Mouse (Mus musculus): ENCODE results near the gene Ddah1. TPM values are rescaled to one million over a fixed set of nuclear protein-coding genes. Genes with fewer than 3 reads are reported as not detected.

The Ddah1 gene
- polyA plus RNA-seq, 1 experiment, result 0.67 TPM

DNA sequence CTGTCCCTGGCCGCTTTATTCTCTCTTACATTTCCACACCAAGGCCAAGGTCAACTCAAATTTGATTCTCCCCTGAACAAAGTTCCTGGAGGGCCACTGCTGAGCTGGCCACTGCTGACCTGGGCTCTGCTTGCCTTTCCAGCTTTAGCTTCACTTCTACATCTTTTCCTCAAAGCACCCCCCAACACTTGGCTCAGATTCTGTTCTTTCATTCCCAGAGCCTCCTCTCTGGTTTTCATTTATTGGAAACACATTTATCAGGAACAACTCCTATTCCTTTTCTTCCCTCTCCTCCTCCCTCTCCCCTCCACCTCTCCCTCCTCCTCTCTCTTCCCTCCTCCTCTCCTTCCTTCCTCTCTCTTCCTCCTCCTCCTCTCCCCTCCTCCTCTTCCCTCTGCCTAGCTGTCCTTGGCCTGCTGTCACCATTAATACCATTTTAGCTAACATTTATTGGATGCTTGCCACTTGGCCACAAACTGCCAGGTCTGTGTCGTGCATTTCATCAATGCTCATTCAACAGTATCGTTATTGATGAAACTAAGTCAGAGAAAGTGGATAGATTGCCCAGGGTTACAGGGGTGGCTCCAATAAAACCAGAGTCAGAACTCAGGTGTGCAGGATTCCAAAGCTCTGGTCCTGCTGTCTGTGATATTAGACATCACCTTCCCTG is 3.2 kb downstream of the Ddah1 start:
- no peak for TF ChIP-seq POLR2A (IDR thresholded peaks at IDR 0.05; ENCODE audit: borderline replicate concordance, low read depth, low read length)
- Histone ChIP-seq H3K4me1 (ENCODE audit: control insufficient read depth, insufficient read depth, low read length) (0 out of 2 replicates have a peak, but pooled peaks cover 3% of the 10 kb centered on the region), H3K4me3 (ENCODE audit: insufficient read depth, low read length) (no peak overlapping the region), H3K27ac (ENCODE audit: insufficient read depth, low read depth, low read length) (no peak overlapping the region)

DNA sequence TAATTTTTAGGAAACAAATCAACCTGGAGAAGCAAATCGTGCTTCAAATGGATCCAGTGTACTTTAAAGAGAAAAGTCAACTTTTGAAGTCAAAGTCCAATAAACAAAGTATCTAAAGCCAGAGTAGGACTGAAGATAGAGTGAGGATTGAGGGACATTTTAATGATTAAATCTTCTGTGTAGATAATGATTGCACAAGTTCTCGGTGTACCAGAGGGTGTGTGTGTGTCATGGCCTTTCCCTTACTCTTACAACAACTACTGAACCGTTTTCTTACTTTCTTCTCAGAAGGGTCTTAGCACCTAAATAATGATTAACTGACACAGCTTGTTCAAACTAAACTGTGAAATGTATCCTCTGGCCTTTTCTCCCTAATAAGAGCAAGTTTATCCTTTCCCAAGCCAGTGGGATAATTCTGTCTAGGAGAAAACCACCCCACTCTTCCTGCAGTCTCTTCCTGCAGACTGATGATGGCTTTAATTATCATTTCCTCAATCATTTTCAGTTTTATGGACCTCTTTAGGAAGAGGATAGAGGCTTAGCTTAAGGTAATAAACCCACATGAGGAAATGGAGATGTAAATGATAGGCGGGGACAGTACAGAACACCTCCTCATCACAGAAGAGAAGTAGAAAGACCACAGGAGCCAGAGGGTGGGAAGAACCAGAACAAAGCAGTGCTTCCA is 4.6 kb downstream of the Ddah1 start:
- 0 out of 2 replicates have a peak, but pooled peaks cover 3% of the 10 kb centered on the region for H3K4me1 ChIP-seq (ENCODE audit: control insufficient read depth, insufficient read depth, low read length)
- no peak overlapping the region for H3K27ac ChIP-seq (ENCODE audit: insufficient read depth, low read depth, low read length)
- TF ChIP-seq POLR2A (IDR thresholded peaks at IDR 0.05; ENCODE audit: borderline replicate concordance, low read depth, low read length) (no peak), CTCF (IDR thresholded peaks at IDR 0.05; ENCODE audit: low read depth, low read length) (no peak)
- no peak overlapping the region for H3K4me3 ChIP-seq (ENCODE audit: insufficient read depth, low read length)

DNA sequence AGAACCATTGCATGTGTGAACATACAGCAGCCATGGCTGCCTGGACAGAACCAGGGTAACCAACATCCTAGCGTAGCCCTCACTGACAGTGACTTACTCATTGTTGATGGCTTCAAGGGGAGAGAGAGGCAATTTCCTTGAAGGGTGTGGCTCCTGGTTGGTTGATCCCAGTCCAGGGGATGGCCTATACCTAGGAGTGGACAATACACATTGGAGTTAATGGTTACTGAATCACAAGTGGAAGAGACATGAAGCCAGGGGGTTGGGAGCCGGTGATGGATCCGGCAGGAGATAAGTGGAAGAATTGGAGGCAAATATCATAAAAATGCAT is 5.1 kb downstream of the Ddah1 start:
- no peaks in the 10 kb centered on the region for H3K4me1 ChIP-seq (ENCODE audit: control insufficient read depth, insufficient read depth, low read length)
- no peak overlapping the region for H3K27ac ChIP-seq (ENCODE audit: insufficient read depth, low read depth, low read length)
- no peak overlapping the region for H3K4me3 ChIP-seq (ENCODE audit: insufficient read depth, low read length)
- TF ChIP-seq CTCF (IDR thresholded peaks at IDR 0.05; ENCODE audit: low read depth, low read length) (no peak), POLR2A (IDR thresholded peaks at IDR 0.05; ENCODE audit: borderline replicate concordance, low read depth, low read length) (no peak)

DNA sequence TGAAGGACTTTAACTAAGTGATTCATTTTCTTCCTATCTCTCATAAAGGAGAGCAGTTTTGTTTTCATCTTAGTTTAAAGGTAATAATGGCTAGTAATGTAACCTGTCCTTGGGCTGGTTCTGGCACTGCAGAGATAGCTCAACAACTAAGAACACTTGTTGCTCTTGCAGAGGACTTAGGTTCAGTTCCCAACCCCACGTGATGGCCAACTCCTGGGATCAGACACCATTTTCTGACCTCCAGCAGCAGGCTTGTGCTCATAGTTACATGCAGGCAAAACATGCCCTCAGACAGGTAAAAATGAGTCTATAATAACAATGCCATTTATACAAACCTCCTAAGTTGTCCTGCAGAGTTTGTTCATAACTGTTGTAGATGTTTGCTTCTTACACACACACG is 5.9 kb downstream of the Ddah1 start:
- TF ChIP-seq CTCF (IDR thresholded peaks at IDR 0.05; ENCODE audit: low read depth, low read length), result no peak
- no peak for TF ChIP-seq POLR2A (IDR thresholded peaks at IDR 0.05; ENCODE audit: borderline replicate concordance, low read depth, low read length)
- Histone ChIP-seq H3K4me3 (ENCODE audit: insufficient read depth, low read length) (no peak overlapping the region), H3K4me1 (ENCODE audit: control insufficient read depth, insufficient read depth, low read length) (no peaks in the 10 kb centered on the region), H3K27ac (ENCODE audit: insufficient read depth, low read depth, low read length) (no peak overlapping the region)

DNA sequence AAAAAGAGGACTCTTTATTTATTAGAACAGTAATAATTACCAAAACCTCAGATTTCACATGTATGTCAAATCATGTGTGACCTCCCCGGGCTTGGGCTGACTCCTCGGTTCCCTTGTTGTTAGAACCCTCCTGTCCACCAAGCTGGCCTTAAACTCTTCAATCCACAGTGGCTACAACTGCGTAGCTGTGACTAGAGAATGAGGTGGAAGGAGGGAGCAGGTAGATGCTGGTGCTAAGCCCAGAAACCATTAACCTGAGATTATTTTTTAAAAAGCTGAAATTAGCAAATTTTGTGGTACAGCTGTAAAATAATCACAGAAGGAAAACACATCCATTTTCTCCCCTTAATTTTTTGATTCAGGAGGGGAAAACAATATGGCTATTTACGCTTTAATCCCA is 10.0 kb downstream of the Ddah1 start:
- H3K4me1 ChIP-seq (ENCODE audit: control insufficient read depth, insufficient read depth, low read length), result no peaks in the 10 kb centered on the region
- H3K27ac ChIP-seq (ENCODE audit: insufficient read depth, low read depth, low read length), result no peak overlapping the region
- no peak overlapping the region for H3K4me3 ChIP-seq (ENCODE audit: insufficient read depth, low read length)
- TF ChIP-seq POLR2A (IDR thresholded peaks at IDR 0.05; ENCODE audit: borderline replicate concordance, low read depth, low read length), result no peak
- no peak for TF ChIP-seq CTCF (IDR thresholded peaks at IDR 0.05; ENCODE audit: low read depth, low read length)

DNA sequence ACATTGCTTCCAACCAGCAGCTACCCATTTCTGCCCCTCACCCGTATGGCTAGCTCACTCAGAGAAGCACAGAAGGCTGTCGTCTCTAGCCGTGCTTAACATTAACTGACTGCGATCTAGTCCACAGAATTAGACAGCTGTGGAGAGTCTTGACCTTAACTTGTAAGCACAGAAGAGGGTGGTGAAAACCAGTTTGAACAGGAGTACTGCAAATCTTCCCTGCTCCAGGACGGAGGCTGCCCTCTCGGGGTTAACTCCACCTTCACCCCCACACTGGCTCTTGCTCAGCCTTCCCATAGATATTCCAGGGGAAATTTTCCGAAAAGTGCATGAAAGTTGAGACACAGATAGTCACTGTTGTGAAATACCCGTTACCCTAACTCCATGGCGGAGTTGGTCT is 14.9 kb downstream of the Ddah1 start:
- Histone ChIP-seq H3K27ac (ENCODE audit: insufficient read depth, low read depth, low read length) (no peak overlapping the region), H3K4me3 (ENCODE audit: insufficient read depth, low read length) (no peak overlapping the region), H3K4me1 (ENCODE audit: control insufficient read depth, insufficient read depth, low read length) (no peaks in the 10 kb centered on the region)
- no peak for TF ChIP-seq POLR2A (IDR thresholded peaks at IDR 0.05; ENCODE audit: borderline replicate concordance, low read depth, low read length)
- no peak for TF ChIP-seq CTCF (IDR thresholded peaks at IDR 0.05; ENCODE audit: low read depth, low read length)

DNA sequence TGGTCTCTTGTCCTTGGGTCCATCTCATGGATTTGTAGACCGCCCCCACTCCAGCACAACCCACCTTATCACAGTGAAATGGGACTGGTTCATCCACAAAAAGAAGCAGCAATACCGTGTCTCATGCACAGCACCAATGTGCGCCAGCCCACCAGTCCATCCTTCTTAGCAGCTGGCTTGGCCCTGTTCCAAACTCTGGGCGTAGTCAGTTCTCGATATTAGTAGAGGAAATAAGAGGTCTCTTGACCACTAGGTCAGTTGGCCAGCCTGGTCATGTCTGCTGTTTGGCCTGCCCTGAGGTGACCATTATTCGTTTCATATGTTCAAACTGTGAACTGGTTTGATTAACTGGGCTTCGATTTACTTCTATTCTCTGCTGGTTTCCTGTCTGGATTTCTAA is 15.9 kb downstream of the Ddah1 start:
- no peaks in the 10 kb centered on the region for H3K4me1 ChIP-seq (ENCODE audit: control insufficient read depth, insufficient read depth, low read length)
- TF ChIP-seq POLR2A (IDR thresholded peaks at IDR 0.05; ENCODE audit: borderline replicate concordance, low read depth, low read length) (no peak), CTCF (IDR thresholded peaks at IDR 0.05; ENCODE audit: low read depth, low read length) (no peak)
- H3K4me3 ChIP-seq (ENCODE audit: insufficient read depth, low read length), result no peak overlapping the region

DNA sequence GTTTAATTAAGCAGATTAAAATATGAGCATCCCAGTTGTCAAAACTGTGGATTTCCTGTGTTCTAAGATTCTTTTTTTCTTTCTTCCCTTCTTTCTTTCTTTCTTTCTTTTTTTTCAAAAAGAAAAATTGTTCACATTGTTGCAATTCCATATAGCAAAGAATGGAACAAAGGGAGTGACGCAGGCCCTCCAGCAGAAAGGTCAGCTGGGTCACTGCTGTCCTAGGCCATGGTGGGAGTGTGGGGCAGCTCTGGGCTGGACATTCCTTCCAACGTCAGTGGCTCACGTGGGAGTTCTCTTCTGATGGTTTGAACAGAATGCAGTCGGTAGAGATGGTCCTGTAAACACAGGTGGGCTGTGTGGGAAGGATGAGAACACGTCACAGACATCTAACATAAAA is 16.8 kb downstream of the Ddah1 start:
- H3K4me3 ChIP-seq (ENCODE audit: insufficient read depth, low read length), result no peak overlapping the region
- H3K4me1 ChIP-seq (ENCODE audit: control insufficient read depth, insufficient read depth, low read length), result no peaks in the 10 kb centered on the region
- TF ChIP-seq CTCF (IDR thresholded peaks at IDR 0.05; ENCODE audit: low read depth, low read length), result no peak
- no peak for TF ChIP-seq POLR2A (IDR thresholded peaks at IDR 0.05; ENCODE audit: borderline replicate concordance, low read depth, low read length)
- H3K27ac ChIP-seq (ENCODE audit: insufficient read depth, low read depth, low read length), result no peak overlapping the region

More for the DNA sequence above, 15.9 kb downstream of the Ddah1 start:
- H3K27ac ChIP-seq (ENCODE audit: insufficient read depth, low read depth, low read length), result no peak overlapping the region

DNA sequence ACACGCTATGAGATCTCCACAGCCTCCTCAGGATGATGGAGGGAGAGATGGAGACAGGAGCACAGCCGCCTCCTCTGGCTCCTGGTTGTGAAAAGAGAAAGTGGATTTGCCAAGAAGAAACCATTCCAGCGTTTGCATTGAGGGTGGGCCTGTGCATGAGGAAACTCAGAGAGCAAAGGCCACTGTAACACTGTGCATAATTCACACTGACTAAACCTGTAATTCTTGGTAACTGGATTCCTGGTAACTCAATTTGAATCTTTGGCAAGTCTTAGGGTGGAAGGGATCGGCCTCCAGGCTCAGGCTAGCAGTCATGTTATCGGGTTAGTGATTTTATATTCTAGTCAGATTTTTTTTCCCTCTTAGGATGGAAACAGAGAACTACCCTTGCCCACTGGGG is 17.4 kb downstream of the Ddah1 start:
- TF ChIP-seq CTCF (IDR thresholded peaks at IDR 0.05; ENCODE audit: low read depth, low read length), result no peak
- no peak for TF ChIP-seq POLR2A (IDR thresholded peaks at IDR 0.05; ENCODE audit: borderline replicate concordance, low read depth, low read length)
- Histone ChIP-seq H3K4me3 (ENCODE audit: insufficient read depth, low read length) (no peak overlapping the region), H3K4me1 (ENCODE audit: control insufficient read depth, insufficient read depth, low read length) (no peaks in the 10 kb centered on the region), H3K27ac (ENCODE audit: insufficient read depth, low read depth, low read length) (no peak overlapping the region)

DNA sequence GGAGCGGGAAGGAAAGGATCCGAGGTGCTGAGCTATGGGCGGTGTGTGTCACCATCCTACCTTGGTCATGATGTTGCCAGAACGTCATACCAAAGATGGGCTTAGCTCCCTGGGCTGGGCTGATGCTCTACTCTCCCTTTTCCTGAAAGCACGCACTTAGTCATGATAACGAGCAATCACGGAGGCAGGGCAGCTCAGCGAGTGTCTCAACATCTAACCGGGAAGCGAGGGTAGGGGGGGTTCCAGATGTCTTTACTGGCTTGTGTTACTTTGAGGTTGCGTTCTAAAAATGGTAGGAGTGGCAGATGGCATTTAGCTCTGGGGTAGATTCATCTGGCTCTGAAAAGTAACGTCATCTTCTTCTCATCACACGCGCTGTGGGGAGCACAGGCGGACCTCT is 18.5 kb downstream of the Ddah1 start:
- H3K4me3 ChIP-seq (ENCODE audit: insufficient read depth, low read length), result no peak overlapping the region
- no peaks in the 10 kb centered on the region for H3K4me1 ChIP-seq (ENCODE audit: control insufficient read depth, insufficient read depth, low read length)
- no peak for TF ChIP-seq CTCF (IDR thresholded peaks at IDR 0.05; ENCODE audit: low read depth, low read length)
- no peak for TF ChIP-seq POLR2A (IDR thresholded peaks at IDR 0.05; ENCODE audit: borderline replicate concordance, low read depth, low read length)
- H3K27ac ChIP-seq (ENCODE audit: insufficient read depth, low read depth, low read length), result no peak overlapping the region

Measured in bone marrow macrophage, adult 2 months (primary cell).